Mouse (Mus musculus) c-Kit-positive CD71-positive TER-119-negative erythroid progenitor cells, embryonic 14.5 days (primary cell): ENCODE results near the gene Scgb1b30.
"Not testable (repeated sequence)": the region's sequence is repeated elsewhere in the genome, so short reads cannot be mapped to it uniquely, and the experiment has no call there.

ENCODE experiments used
- DNase-seq: peaks from one replicate; pipeline ENCODE4 v3.0.0-alpha.2; 2013; ENCODE audit warnings: low read depth

Gene Scgb1b30

GRCm38 (mm10) chr7:34094911-34095481, at the start of gene Scgb1b30:
Gene Scgb1b30 (plus strand): TSS chr7:34095431.
- DNase-seq = no peak

- DNase-seq = not testable (repeated sequence)
Observed at GRCm38 (mm10) chr7:34068132-34068531, 27.1 kb upstream of the Scgb1b30 start.

GRCm38 (mm10) chr7:34100002-34100401, 4.8 kb downstream of the Scgb1b30 start:
- no peak for DNase-seq

GRCm38 (mm10) chr7:34101276-34101675, 6.0 kb downstream of the Scgb1b30 start:
- no peak for DNase-seq

GRCm38 (mm10) chr7:34109190-34109589, 14.0 kb downstream of the Scgb1b30 start:
- DNase-seq = no peak

GRCm38 (mm10) chr7:34116601-34117000, 21.4 kb downstream of the Scgb1b30 start:
- no peak for DNase-seq

- not testable (repeated sequence) for DNase-seq
Observed at GRCm38 (mm10) chr7:34120636-34121035, 25.4 kb downstream of the Scgb1b30 start.

GRCm38 (mm10) chr7:34122987-34123720, 27.9 kb downstream of the Scgb1b30 start:
- no peak for DNase-seq

GRCm38 (mm10) chr7:34125346-34125745, 30.1 kb downstream of the Scgb1b30 start:
- no peak for DNase-seq

- DNase-seq = no peak
Observed at GRCm38 (mm10) chr7:34126291-34126690, 31.1 kb downstream of the Scgb1b30 start.

- no peak for DNase-seq
Observed at GRCm38 (mm10) chr7:34131118-34131517, 35.9 kb downstream of the Scgb1b30 start.

- DNase-seq = no peak
Observed at GRCm38 (mm10) chr7:34131959-34132354, 36.7 kb downstream of the Scgb1b30 start.

- no peak for DNase-seq
Observed at GRCm38 (mm10) chr7:34132355-34133079, 37.3 kb downstream of the Scgb1b30 start.

GRCm38 (mm10) chr7:34133117-34133762, 38.0 kb downstream of the Scgb1b30 start, which contains the start of gene Wtip:
Gene Wtip (minus strand): TSS chr7:34133268.
- DNase-seq = no peak

- DNase-seq = no peak
Observed at GRCm38 (mm10) chr7:34134336-34134735, 39.1 kb downstream of the Scgb1b30 start.

GRCm38 (mm10) chr7:34139493-34139892, 44.3 kb downstream of the Scgb1b30 start:
- no peak for DNase-seq

GRCm38 (mm10) chr7:34141123-34141522, 45.9 kb downstream of the Scgb1b30 start:
- DNase-seq = no peak

- peak; percentile 71 for DNase-seq
Observed at GRCm38 (mm10) chr7:34147193-34147592, 52.0 kb downstream of the Scgb1b30 start.
